Mouse (Mus musculus) spleen, adult 18-20 months (tissue): ENCODE results near the gene Syvn1.
A peak's percentile ranks its signal among the peaks of the same experiment; 100 is the strongest.
"Not testable (repeated sequence)": the region's sequence is repeated elsewhere in the genome, so short reads cannot be mapped to it uniquely, and the experiment has no call there.

Source experiments
- DNase-seq, 2 experiments: peaks; one replicate each; pipeline ENCODE4 v3.0.0; 2022; ENCODE audit warnings: mixed read lengths in 2 of 2

Syvn1 gene

GRCm38 (mm10) chr19:6042293-6042692, 4.1 kb upstream of the Syvn1 start:
- DNase-seq, result no peak

DNA sequence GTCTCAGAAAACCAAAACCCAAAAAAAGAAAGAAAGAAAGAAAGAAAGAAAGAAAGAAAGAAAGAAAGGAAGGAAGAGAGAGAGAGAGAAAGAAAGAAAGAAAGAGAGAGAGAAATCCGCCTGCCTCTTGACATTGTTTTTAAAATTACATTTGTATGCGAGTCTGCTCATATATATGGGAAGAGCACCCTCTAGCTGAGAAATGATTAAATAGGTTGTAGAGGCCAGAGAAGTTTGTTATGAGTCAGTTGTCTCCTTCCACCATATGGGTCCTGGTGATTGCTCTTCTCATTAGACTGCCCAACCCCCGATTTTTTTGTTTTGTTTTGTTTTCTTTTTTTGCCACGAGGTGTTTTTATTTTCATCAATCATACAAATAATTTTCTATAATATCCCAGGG, 2.3 kb upstream of the Syvn1 start:
- DNase-seq, result not testable (repeated sequence)

DNA sequence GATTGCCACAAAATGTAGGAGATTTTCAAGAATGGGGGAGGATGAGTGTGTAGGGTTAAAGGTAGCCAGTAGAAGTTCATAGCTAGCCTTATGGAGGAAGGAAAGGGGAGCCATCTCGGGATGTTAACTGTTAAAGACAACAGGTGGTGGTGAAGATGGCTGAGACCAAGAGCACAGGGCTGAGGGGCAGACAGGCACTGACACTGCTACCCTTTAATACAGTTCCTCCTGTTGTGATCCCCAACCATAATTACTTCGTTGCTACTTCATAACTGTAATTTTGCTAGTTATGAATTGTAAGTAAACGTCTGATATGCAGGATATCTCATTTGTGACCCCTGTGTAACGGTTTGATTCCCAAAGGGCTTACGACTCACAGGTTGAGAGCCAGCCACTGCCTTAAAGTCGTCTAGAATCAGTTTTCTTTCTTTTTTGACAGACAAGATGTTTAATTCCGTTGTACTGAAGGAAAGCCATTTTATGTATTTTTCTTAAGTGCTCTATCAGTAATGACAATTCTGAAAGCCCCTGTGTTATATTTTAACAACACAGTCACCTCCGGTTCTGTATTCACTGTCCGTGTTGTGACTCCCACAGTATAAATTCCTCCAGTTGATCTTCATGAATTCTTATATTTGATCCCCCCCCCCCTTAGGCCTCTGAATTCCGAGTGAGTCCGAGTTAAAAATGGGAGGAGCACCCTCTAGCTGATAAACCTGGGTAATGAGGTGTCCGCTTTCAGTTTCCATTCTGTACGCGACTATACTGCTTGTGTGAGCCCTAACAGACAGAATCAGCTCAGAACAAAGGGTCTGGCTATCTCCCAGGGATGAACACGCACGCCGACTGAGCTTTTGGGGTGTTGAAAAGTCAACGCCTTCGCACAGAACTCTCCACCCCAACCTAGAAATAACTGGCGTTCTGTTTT, 746 bp upstream of the Syvn1 start:
- DNase-seq, result no peak

DNA sequence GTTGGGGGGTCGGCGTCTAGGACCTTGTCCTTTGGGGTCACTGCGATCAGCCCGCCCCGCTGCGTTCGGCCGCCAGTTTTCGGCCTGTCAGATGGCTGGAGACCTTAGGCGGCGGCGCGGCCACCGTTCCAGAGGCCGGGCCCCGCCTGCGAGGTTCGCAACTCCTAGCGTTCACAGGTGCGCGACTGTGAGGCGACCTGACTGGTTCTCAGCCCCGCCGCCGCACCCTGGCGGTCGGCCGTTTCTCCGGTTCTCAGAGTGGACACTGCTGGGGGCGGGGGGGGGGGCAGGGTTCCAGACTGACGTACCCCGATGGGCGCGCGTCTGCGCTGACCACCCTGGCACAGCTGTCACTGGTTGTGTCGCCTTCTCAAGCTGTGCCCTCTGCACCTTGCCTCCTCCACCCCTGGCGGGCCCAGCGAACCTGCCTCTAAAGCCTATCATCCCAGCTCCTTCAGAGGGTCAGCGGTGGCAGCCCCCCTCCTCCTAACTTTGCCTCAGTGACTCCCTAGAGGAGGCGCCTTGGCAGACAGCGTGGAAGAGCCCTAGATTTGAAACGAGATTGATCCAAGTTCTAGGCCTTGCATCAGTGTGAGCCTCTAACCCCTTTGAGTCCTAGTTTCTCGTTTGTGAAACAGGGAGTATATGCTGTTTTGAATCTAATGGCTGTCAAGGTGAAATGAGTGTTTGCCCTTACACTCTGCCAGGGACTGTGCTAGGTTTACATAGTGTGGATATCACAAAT, 950 bp downstream of the Syvn1 start:
- DNase-seq, result no peak

DNA sequence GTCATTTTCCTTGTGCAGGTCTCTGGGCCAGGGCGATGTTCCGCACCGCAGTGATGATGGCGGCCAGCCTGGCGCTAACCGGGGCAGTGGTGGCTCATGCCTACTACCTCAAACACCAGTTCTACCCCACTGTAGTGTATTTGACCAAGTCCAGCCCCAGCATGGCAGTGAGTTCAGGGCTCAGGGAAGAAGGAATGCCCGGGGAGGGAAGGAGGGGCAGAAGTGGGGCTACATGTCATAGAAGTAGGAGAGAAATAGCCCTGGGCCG, 1.5 kb downstream of the Syvn1 start:
- no peak for DNase-seq

- DNase-seq, result peak; percentile 59 to 64
These were observed 2.5 kb downstream of the Syvn1 start for GRCm38 (mm10) chr19:6048681-6049410.

DNA sequence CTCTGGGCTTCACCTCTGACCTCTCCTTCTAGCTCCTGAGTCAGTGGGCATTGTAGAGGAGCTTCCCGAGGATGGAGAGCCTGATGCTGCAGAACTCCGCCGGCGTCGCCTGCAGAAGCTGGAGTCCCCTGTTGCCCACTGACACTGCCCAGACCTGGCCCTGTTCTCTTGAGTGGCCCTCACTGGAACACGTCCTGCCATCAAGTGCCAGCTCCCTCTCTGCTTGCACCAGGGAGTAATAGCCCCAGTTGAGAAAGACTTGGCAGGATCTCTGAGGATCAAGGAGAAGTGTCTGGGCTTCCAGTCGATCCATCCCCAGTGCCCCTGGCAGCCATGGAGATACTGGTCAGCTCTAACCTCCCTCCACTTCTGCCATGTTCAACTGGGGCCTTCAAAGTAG, 6.1 kb downstream of the Syvn1 start:
- no peak for DNase-seq

DNA sequence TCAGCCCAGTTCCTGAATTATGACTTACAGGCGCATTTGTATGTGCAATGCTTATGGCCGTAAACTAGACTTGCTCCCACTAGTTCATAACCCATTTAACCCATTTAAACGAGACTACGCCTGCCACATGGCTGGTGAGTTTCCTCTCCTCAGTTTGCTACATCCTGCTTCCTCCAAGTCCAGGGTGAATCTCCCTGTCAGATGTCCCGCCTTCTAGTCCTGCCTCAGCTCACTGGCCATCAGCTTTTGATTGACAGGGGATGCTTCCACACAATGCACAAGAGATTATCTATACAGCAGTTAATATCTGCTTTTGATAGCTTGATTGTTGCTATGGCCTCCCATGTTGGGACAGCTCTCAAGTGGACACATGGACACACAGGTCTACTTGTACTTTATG, 7.9 kb downstream of the Syvn1 start:
- no peak for DNase-seq

GRCm38 (mm10) chr19:6056696-6057095, 10.3 kb downstream of the Syvn1 start:
- no peak for DNase-seq

GRCm38 (mm10) chr19:6057313-6058096, 11.1 kb downstream of the Syvn1 start, which contains the start of the genes Mrpl49 and Fau:
Mrpl49 (minus strand) TSS chr19:6057785.
Fau (plus strand) TSS chr19:6057844.
- peak; percentile 98 to 99 for DNase-seq

DNA sequence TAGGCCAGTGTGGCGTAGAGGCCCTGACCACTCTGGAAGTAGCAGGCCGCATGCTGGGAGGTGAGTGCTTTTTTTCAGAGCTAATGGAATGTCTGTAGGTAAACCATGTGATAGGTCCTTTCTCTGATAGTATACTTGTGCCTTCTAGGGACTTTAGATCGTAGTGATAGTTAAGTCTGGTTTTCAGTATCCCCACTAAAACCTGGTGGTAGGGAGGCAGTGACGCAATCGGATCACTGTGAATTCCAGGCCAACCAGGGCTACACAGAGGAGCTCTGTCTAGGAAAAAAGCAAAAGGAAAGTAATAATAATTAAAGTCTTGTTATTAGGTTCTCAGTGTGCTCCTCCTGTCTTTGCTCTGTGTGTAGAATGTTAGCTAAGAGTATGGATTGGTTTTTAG, 12.1 kb downstream of the Syvn1 start:
- no peak for DNase-seq

- DNase-seq, result no peak
These were observed 12.6 kb downstream of the Syvn1 start for GRCm38 (mm10) chr19:6058966-6059365.

GRCm38 (mm10) chr19:6061021-6061533, 14.7 kb downstream of the Syvn1 start, which contains the start of gene Znhit2:
Znhit2 (plus strand) TSS chr19:6061192.
- peak; percentile 87 to 91 for DNase-seq

DNA sequence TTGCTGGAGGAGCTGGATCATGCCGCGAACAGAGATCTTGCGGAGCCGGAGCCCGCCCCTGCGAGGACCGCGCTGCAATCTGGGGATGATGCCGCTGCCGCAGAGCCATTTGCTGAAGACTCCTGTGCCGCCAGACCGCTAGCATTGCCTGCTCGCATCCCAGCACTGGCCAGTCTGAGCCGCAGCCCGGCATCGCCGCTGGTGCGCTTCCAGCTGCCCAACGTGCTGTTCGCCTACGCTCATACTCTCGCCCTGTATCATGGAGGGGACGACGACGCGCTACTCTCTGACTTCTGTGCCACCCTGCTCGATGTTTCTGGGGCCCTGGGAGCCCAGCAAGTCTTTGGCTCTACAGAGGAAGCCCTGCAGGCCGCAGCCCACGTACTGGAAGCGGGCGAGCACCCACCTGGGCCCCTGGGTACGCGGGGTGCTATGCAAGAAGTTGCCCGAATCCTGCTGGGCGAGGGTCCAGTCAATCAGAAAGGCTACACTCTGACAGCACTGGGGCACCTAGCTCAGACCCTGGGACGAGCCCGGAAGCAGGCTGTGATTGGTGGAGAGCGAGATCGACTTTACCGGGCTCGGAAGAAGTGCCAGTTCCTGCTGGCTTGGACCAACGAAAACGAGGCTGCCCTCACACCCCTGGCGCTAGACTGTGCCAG, 15.4 kb downstream of the Syvn1 start:
- peak; percentile 54 to 55 for DNase-seq

DNA sequence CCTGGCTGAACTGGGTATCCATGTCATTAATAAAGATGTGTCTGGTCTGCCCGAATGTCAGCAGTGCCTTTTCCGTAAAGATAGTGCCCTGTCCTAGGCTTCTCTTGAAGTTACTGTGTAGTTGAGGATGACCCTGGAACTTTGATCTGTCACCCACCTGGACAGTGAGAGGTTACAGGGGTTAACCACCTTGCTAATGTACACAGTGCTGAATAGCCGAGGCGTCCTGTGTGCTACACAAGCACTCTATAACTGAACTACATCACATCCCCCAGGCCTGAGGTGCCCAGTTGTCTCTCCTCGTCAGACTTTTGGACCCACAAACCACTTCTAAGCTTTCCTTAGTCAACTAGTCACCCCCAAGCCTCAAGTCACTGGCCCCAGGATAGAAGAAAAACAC, 16.0 kb downstream of the Syvn1 start:
- DNase-seq, result no peak

DNA sequence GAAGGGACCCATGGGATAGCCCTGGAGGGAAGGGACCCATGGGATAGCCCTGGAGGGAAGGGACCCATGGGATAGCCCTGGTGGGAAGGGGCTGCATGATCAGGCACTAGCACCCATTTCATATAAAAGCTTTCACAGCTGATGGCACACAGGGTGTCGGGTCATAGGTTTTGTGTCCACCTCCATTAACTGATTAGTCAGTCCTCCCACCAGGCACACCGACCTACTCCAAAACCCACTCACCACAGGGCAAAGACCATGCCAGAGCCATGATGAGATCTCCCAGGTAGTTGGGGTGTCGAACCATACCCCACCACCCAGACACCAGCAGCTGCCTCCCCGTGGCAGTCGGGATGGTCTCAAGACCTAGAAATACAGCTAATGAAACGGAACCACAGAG, 16.7 kb downstream of the Syvn1 start:
- no peak for DNase-seq

DNA sequence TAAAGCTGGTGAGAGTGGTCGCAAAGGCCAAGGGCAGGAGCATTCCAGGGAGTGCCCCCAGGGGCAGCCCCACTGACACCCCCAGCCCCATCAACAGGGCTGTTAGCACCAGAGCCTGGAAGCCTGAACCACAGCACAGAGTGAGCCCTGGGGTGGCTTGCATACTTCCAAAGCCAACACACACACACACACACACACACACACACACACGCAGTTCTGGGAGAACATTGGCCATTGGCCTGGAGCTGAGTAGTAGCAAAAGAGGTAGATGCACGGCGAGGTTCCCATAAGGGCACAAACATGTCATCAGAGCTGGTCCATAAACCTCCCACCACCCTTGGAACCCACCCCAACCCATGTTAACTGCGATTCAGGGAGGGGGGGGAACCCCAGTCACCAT, 20.2 kb downstream of the Syvn1 start:
- no peak for DNase-seq

DNA sequence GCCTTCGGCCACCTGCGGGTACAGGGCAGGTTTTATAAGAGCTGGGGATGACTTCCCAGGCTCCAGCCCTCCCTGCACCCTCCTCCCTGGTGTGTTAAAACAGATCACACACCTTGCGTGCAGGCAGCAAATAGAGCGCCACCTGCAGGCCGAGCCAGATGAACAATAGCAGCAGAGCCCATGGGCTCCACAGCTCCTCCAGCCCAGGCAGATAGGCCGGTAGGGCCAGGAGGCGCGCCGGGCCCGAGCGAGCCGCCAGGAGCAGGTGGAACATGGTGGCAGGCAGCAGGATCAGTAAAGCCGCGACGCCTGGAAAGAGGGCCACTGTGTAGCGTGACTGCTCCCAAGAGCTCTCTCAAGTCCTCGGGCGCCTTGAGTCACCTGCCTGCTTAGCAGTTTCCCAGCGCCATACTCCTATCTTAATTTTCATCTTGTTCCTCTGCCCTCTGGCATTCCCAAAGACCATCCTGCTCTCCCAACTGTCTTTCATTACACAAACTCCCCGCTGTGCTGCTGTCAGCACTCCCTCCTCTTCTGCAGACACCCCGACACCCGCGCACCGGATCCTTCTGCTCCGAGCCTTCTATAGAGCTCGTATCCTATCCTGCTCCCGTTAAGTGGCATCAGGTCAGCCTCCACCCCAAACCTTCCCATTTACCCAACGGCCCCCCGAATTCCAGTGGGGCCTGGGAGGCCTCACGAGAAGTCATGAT, 20.8 kb downstream of the Syvn1 start:
- DNase-seq, result peak; percentile 69 to 82

DNA sequence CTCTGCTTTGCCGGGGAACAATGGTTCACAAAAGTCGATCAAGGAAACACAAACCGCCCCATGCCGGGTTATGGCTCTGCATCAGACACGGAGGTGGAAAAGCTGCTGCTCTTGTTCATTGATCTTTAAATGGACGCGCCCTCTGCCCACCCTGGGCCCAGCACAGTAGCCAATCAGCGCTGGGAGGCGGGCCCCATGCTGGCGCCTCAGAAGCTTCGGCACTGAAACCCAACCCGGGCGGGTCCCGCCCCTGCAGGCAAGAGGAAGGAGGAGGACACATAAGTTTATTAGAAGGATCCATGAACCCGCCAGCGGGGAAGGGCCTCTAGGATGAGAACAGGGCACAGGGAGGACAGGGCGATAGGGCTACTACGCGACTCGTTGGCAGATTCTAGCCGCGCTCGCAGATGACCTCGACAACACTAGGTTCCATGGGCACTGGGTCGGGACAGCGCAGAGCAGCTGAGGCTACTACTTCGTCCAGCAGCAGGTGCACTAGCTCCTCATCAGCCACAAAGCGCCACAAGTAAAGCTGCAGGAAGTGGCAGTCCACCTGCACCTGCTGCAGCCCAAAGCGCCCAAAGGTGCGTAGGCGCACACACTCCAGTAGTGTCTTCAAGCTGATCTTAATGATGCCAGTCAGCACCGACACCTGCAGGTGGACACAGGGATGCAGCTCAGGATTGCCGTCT, 21.5 kb downstream of the Syvn1 start, which contains the start of gene Tm7sf2:
Gene Tm7sf2, minus strand, starts transcription at position 650 of the 692 bp plus-strand sequence.
- peak; percentile 81 to 84 for DNase-seq

GRCm38 (mm10) chr19:6068951-6069350, 22.6 kb downstream of the Syvn1 start:
- DNase-seq, result no peak
